Mouse (Mus musculus) Patski (cell line): ENCODE measurements around the gene Itgb1bp1. TPM values are rescaled to one million over a fixed set of nuclear protein-coding genes. Genes with fewer than 3 reads are reported as not detected.

Experiments used
- ATAC-seq: fragments of 100-300 bp; one replicate; pipeline ENCODE4 v1.8.0; 2021
- CTCF ChIA-PET: fragments of 350-600 bp; sonication (Branson Sonifier 250); formaldehyde crosslinking; loops from one replicate; lab custom pipeline; 2022; ENCODE audit warnings: inconsistent platforms; lab: Charles Lee
- POLR2A ChIA-PET: fragments of 350-600 bp; sonication (Branson Sonifier 250); formaldehyde crosslinking; loops from one replicate; lab custom pipeline; 2022; ENCODE audit warnings: antibody characterized with exemption, inconsistent platforms; lab: Charles Lee
- DNase-seq: peaks from one replicate; pipeline ENCODE4 v3.0.0-alpha.2; 2011; ENCODE audit warnings: low read depth, low spot score
- H3K27me3 ChIP-seq: fragments of 371-371 bp; one replicate; pipeline ENCODE4 v1.5.1; 2021
- CTCF ChIP-seq: fragments of 100-300 bp; IDR thresholded peaks from one replicate; pipeline ENCODE4 v1.5.1; 2021
- in situ Hi-C: fragments of 300-500 bp; cut with MboI; formaldehyde crosslinking; loops from 3 replicates; pipeline ENCODE4 v1.11.1; 2018; ENCODE audit warnings: low pct_unique_long_range_greater_than_20kb, mixed read lengths
- polyA plus RNA-seq: library from polyadenylated mRNA; unstranded; gene quantifications from one replicate; pipeline ENCODE4 v1.2.3, GENCODE M21; 2021

Gene Itgb1bp1
- polyA plus RNA-seq, 1 experiment from 2014 or later, result 62.4 TPM

DNA sequence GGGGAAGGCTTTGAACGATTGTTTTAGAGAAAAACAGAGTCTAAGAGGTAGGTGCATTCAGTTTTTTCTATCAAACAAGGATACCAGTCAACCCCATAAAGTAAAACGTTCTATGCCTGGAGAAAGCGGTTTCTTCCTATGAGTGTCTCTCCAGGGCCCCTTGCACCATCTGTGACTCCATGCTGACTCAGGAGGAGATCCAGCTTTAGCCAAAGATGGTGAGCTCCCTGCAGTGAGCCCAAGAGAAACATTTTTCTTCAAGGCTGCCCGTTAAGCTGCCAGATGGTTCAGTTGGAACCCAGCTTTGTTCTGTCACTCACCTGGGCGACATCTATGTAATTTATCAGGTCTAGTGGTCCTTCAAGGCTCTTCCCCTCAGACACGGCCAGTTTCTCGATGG lies 11.6 kb downstream of the Itgb1bp1 start:
- no peak for TF ChIP-seq CTCF
- H3K27me3 ChIP-seq, result no peaks in the 10 kb centered on the region
- no peak for ATAC-seq
- CTCF ChIA-PET, result interaction anchor here (1.4 kb wide), 1 partner anchor 164 kb away, joined by 3 read pairs; no protein-coding TSS in a partner anchor
- DNase-seq, result no peak
- in situ Hi-C loops, result loop anchor here (25.0 kb wide), 1 partner anchor 562 kb away; no protein-coding TSS in a partner anchor
- POLR2A ChIA-PET, result no interaction called here

DNA sequence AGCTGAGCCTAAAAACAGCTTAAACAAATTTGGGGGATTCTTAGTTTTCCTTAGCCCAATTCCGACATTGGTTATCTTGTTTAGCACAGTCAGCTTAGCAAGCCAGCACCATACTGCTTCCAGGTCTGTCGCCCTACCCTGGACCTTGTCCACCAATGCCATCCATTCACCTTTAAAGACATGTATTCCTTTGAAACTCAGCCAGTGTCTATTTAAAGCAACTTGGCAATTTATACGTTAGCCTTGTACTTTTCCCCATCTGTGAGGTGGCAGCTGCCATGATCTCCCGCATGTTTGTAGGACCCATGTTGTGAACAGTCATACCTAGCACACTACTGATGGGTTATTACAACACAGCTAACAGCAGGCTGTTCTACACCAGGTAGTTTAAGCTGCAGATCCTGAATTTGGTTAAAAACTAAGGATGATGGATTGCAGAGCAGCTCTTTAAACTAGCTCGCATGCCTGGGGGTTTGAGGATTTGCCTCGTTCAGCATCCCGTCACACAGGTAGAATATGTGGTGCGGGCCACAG lies 17.9 kb downstream of the Itgb1bp1 start:
- POLR2A ChIA-PET, result no interaction called here
- CTCF ChIA-PET, result no interaction called here
- in situ Hi-C loops, result loop anchor here (25.0 kb wide), 1 partner anchor 556 kb away; no protein-coding TSS in a partner anchor
- TF ChIP-seq CTCF, result no peak
- ATAC-seq (no peak), DNase-seq (no peak)
- no peaks in the 10 kb centered on the region for H3K27me3 ChIP-seq

DNA sequence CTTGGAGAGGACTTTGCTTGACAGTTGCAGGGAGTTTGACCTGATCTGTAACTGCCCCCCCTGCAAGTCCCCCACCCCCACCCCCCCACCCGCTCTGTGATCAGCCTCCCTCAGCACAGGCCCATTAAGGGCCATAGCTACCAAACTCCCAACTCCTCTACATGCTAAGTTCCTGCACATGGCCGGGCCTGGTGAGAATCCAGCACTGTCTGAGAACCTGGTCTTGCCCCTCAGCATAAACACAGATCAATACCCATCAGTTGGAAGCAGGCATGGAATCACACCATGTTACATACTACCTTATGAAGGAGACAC lies 19.3 kb downstream of the Itgb1bp1 start:
- ATAC-seq, result no peak
- H3K27me3 ChIP-seq, result no peaks in the 10 kb centered on the region
- no peak for DNase-seq
- in situ Hi-C loops, result loop anchor here (25.0 kb wide), 1 partner anchor 554 kb away; no protein-coding TSS in a partner anchor
- no peak for TF ChIP-seq CTCF
- ChIA-PET CTCF (no interaction called here), POLR2A (no interaction called here)

DNA sequence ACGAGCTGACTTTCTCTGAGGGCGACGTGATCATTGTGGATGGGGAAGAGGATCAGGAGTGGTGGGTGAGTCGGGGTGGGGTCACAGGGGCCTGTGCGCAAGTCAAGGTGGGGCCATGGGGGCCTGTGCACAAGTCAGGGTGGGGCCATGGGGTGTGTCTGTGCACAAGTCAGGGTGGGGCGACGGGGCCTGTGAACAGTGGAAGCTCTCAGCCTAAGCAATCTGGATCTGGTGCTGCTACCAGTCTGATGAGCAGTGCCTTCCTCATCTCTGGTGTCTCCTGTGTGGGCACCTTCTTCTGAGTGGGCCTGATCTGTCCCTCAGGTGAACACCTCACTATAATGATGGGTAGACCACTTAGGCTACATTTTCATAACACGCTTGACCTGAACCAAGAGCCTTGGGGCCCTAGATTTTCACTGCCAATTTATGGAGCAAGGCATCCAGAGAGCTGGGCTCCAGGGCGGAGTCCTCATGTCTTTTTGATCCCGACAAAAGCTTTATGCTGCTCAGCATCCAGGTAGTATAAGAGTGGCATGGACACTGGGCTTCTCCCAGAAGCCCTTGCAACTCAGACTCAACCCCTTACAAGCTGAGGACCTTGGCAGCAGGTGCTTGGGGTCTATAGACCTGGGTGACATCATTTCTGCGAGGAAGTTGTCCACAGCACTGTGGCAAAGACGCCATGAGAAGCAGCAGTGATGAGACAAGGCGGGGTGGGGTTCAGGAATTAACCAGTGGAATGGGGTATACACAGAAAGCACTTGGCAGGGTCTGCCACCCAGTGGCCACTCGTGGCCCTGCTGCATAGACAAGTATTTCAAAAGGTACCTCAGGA lies 19.9 kb downstream of the Itgb1bp1 start:
- DNase-seq (no peak), ATAC-seq (no peak)
- in situ Hi-C loops, result loop anchor here (25.0 kb wide), 1 partner anchor 554 kb away; no protein-coding TSS in a partner anchor
- TF ChIP-seq CTCF, result peak; percentile 79
- H3K27me3 ChIP-seq, result no peaks in the 10 kb centered on the region
- POLR2A ChIA-PET, result no interaction called here
- CTCF ChIA-PET, result no interaction called here

DNA sequence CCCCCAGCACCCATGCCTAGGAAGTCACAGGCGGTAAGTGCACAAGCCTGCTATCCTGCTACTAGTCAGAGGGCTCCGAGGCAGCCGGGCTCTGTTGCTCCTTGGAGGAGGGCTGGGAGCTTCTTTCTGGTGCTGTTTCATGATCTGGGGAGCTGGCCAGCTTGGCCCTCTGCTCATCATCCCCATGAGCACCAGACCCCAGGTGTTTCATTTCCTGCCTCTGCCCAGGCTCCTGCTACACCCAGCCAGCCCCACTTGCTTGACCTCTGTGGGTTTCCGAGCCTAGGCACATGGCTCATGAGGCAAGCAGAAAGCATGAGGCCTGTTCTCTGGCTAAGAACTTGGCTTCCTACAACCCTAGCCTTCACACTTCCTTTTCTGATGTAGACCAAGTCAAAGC lies 20.6 kb downstream of the Itgb1bp1 start:
- ChIA-PET POLR2A (no interaction called here), CTCF (interaction anchor here (0.8 kb wide), 1 partner anchor 17 kb away, joined by 3 read pairs; no protein-coding TSS in a partner anchor)
- in situ Hi-C loops, result loop anchor here (25.0 kb wide), 1 partner anchor 553 kb away; no protein-coding TSS in a partner anchor
- ATAC-seq (no peak), DNase-seq (no peak)
- TF ChIP-seq CTCF, result no peak
- H3K27me3 ChIP-seq, result no peaks in the 10 kb centered on the region

DNA sequence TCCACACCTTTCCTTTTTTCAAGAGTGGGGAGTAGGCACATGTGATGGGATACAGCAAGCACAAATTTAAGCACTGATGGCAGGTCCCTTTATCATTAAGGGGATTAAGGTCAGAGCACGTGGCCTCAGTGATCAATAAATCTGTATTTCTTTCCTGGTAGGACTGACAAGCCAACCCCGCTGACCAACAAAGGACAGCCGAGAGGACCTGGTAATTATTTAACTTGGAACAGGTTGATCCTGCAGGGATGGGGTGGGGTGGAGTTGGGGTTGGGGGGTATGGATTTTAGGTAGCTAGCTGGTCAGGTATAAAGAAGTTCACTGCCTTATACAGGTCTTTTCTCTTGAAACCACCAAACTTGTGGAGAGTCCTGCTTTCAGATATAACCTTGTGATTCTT lies 21.1 kb downstream of the Itgb1bp1 start:
- in situ Hi-C loops, result loop anchor here (25.0 kb wide), 1 partner anchor 553 kb away; no protein-coding TSS in a partner anchor
- ATAC-seq, result no peak
- POLR2A ChIA-PET, result no interaction called here
- DNase-seq, result no peak
- H3K27me3 ChIP-seq, result no peaks in the 10 kb centered on the region
- no peak for TF ChIP-seq CTCF
- CTCF ChIA-PET, result interaction anchor here (0.8 kb wide), 1 partner anchor 17 kb away, joined by 3 read pairs; no protein-coding TSS in a partner anchor

DNA sequence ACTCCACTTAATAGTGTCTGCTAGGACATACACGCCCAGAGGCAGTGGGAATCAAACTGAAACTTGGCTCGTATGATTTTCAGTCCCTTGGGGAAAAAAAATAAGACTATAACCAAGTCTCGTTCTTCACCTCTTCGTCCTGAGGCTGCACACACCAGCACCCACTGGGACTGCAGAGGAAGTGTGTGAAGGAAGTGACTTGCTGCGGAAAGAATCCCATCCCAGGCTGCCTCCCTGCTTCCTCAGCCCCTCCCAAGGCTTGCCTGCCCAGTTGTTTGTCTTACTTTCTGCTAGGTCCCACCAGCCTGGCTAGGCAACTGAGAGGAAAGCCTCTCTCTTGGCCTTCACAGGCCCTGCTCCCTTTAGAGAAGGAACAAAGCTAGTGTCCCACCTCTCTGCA lies 21.8 kb downstream of the Itgb1bp1 start:
- CTCF ChIA-PET, result no interaction called here
- no peak for DNase-seq
- POLR2A ChIA-PET, result no interaction called here
- in situ Hi-C loops, result loop anchor here (25.0 kb wide), 1 partner anchor 552 kb away; no protein-coding TSS in a partner anchor
- ATAC-seq, result no peak
- H3K27me3 ChIP-seq, result no peaks in the 10 kb centered on the region
- TF ChIP-seq CTCF, result no peak

DNA sequence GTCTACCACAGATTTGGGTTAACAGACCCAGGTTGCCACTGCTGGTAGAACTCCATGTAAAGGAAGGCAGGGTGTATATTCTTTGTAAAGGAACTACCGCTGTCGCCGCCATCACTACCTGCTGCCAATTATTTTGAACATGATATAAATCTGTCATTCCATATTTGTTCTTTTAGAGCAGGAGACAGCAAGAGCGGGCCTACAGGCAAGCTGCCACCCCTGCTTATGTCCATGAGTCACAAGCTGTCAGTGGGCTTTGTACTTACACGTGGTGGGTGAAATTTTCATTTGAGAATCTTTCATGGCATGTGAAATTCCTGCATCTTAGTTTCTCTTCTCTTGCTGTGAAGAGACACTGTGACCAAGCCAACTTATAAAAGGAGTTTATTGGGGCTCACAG lies 22.8 kb downstream of the Itgb1bp1 start:
- no peak for TF ChIP-seq CTCF
- H3K27me3 ChIP-seq, result no peaks in the 10 kb centered on the region
- in situ Hi-C loops, result loop anchor here (25.0 kb wide), 1 partner anchor 551 kb away; no protein-coding TSS in a partner anchor
- ATAC-seq (no peak), DNase-seq (no peak)
- ChIA-PET CTCF (no interaction called here), POLR2A (no interaction called here)

DNA sequence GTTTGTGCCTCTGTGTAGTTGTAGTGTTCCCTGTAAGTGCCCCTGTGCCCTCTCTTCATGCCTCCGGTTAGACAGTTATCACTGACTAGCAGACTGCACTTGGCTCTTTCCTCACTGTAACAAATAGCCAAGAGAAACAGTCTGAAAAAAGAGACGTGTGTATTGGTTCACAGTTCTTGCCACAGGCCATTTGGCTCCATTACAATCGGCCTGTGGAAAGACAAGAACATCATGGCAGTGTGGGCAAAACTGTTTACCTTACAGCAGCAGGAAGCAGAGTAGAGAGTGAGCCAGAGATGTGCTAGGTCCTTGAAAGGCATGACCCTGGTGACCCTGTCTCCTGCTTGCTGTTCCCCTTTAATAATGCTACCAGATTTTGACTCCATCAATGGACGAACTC lies 24.6 kb downstream of the Itgb1bp1 start:
- DNase-seq (no peak), ATAC-seq (no peak)
- TF ChIP-seq CTCF, result no peak
- no peaks in the 10 kb centered on the region for H3K27me3 ChIP-seq
- POLR2A ChIA-PET, result no interaction called here
- in situ Hi-C loops, result loop anchor here (25.0 kb wide), 1 partner anchor 549 kb away; no protein-coding TSS in a partner anchor
- CTCF ChIA-PET, result no interaction called here

DNA sequence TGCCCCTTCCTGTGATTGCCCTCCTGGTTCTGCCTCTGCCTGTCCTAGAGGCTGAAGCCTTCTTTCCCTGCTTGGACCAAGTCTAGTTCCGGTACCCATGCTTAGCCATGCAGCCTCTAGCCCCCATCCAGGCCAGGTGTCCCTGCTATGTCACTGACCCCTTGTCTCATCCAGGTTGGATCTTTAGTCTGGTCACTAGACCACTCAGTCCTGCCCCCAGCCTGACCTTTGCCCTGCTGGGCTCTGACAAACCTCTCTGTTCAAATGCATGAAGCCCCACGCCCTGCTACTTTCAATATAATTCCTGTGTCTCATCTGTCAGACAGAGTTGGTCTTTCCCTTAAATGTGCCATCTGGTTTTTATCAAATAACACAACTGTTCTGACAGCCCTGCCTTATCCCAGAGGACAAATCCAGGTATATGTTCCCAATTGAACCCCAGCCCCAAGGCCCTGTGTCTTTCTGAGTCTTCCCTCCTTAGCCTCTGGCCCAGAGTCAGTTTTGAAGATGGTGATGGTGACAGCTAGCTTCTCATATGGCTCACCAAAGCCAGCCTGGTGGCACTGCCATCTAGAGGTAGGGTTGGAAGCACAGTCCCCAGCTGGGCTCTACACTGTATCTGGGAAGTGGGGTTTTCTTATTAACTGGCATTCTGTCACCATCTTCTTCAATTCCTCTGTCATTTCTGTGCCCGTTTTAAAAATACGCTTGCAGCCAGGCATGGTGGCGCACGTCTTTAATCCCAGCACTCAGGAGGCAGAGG lies 25.4 kb downstream of the Itgb1bp1 start:
- H3K27me3 ChIP-seq, result no peaks in the 10 kb centered on the region
- TF ChIP-seq CTCF, result no peak
- POLR2A ChIA-PET, result no interaction called here
- in situ Hi-C loops, result loop anchor here (25.0 kb wide), 1 partner anchor 548 kb away; no protein-coding TSS in a partner anchor
- CTCF ChIA-PET, result no interaction called here
- ATAC-seq (no peak), DNase-seq (no peak)
